Mouse (Mus musculus) stomach, embryonic 15.5 days (tissue): Measurements from ENCODE around the gene Hist1h3b. TPM values are rescaled to one million over a fixed set of nuclear protein-coding genes. Genes with fewer than 3 reads are reported as not detected.
A peak's percentile ranks its signal among the peaks of the same experiment; 100 is the strongest.
"Not testable (repeated sequence)": the region's sequence is repeated elsewhere in the genome, so short reads cannot be mapped to it uniquely, and the experiment has no call there.

Experiments used
- ATAC-seq: fragments of 200-750 bp; cut with Nextera tagmentation; 2 replicates; pipeline ENCODE4 v1.8.0; 2017; ENCODE audit warnings: low read depth, moderate number of reproducible peaks, moderate TSS enrichment; ENCODE audit not compliant: insufficient read depth, low FRiP score
- H3K27ac ChIP-seq: fragments of 300-500 bp; sonication (generic); 2 replicates; pipeline ENCODE4 v1.5.1; 2015; ENCODE audit warnings: mild to moderate bottlenecking, inconsistent platforms
- H3K27me3 ChIP-seq: fragments of 300-500 bp; sonication (generic); replicated peaks from 2 replicates; pipeline ENCODE4 v1.6.1; 2015; ENCODE audit warnings: inconsistent platforms
- H3K36me3 ChIP-seq: fragments of 300-500 bp; sonication (generic); 2 replicates; pipeline ENCODE4 v1.6.1; 2015; ENCODE audit warnings: inconsistent platforms
- H3K4me1 ChIP-seq: fragments of 300-500 bp; sonication (generic); 2 replicates; pipeline ENCODE4 v1.6.1; 2015; ENCODE audit warnings: inconsistent platforms
- H3K4me2 ChIP-seq: fragments of 300-500 bp; sonication (generic); 2 replicates; pipeline ENCODE4 v1.6.1; 2015; ENCODE audit warnings: mild to moderate bottlenecking, inconsistent platforms
- H3K4me3 ChIP-seq: fragments of 300-500 bp; sonication (generic); replicated peaks from 2 replicates; pipeline ENCODE4 v1.5.1; 2015; ENCODE audit warnings: inconsistent platforms
- H3K9ac ChIP-seq: fragments of 300-500 bp; sonication (generic); 2 replicates; pipeline ENCODE4 v1.6.1; 2015; ENCODE audit warnings: inconsistent platforms
- H3K9me3 ChIP-seq: fragments of 300-500 bp; sonication (generic); 2 replicates; pipeline ENCODE4 v1.6.1; 2016; ENCODE audit warnings: inconsistent platforms
- WGBS: fragments of 180-500 bp; shearing (Covaris S2); methylation state at CpG from one replicate; pipeline ENCODE4 v1.1.7; 2015; 5-methylcytosine and 5-hydroxymethylcytosine counted together
- polyA plus RNA-seq: library from polyadenylated mRNA; unstranded; fragments of >200 nt; fragmentation: Nextera tagmentation; extraction: Ambion mirVana; gene quantifications from 2 replicates; pipeline ENCODE4 v1.2.1, GENCODE M21; 2015

Gene Hist1h3b
- polyA plus RNA-seq, 1 experiment from 2014 or later = 10.6 TPM

- Histone ChIP-seq H3K9ac (no peak overlapping the region), H3K4me1 (peaks cover 7% of the 10 kb centered on the region; the same call in 1 of the 2 replicates), H3K27me3 (no peaks in the 10 kb centered on the region), H3K36me3 (no peaks in the 10 kb centered on the region), H3K4me3 (no peak overlapping the region), H3K27ac (peak overlapping the region; percentile 74), H3K9me3 (no peaks in the 10 kb centered on the region), H3K4me2 (no peak overlapping the region)
- no peak for ATAC-seq
- WGBS = 83% methylated on average over 5 of the region's 5 CpGs
Measured at GRCm38 (mm10) chr13:23749563-23750121, 2.4 kb upstream of the Hist1h3b start.

- Histone ChIP-seq H3K4me3 (peak within 1 kb of the TSS; percentile 43), H3K27ac (peak within 1 kb of the TSS; percentile 96), H3K9ac (peak within 1 kb of the TSS; percentile 44; the same call in 1 of the 2 replicates), H3K4me2 (peak within 1 kb of the TSS; percentile 58)
- H3K9me3 ChIP-seq, H3K27me3 ChIP-seq, H3K4me1 ChIP-seq, H3K36me3 ChIP-seq: not testable (repeated sequence)
- under 1% methylated on average over 33 of the region's 47 CpGs for WGBS
- peak; percentile 41 for ATAC-seq
Measured at GRCm38 (mm10) chr13:23750839-23751477, 1.1 kb upstream of the Hist1h3b start, which contains the start of gene Hist1h2ab. Gene Hist1h2ab (plus strand): TSS chr13:23751126.

GRCm38 (mm10) chr13:23751478-23751956, 550 bp upstream of the Hist1h3b start:
- Histone ChIP-seq H3K9ac (peak overlapping the region; percentile 41; the same call in 1 of the 2 replicates), H3K4me1 (peaks cover 7% of the 10 kb centered on the region; the same call in 1 of the 2 replicates), H3K4me2 (peak overlapping the region; percentile 58), H3K4me3 (peak overlapping the region; percentile 43), H3K27me3 (no peaks in the 10 kb centered on the region), H3K9me3 (no peaks in the 10 kb centered on the region), H3K27ac (peak overlapping the region; percentile 96), H3K36me3 (no peaks in the 10 kb centered on the region)
- 1% methylated on average over 11 of the region's 11 CpGs for WGBS
- ATAC-seq = no peak

- peaks cover 8% of the 10 kb centered on the region; the same call in 1 of the 2 replicates for H3K4me1 ChIP-seq
- H3K36me3 ChIP-seq = no peaks in the 10 kb centered on the region
- H3K9ac ChIP-seq = no peak overlapping the region; the same call in 1 of the 2 replicates
- H3K27me3 ChIP-seq = no peaks in the 10 kb centered on the region
- peak overlapping the region; percentile 41 for H3K4me2 ChIP-seq
- H3K4me3 ChIP-seq = peak overlapping the region; percentile 32
- no peaks in the 10 kb centered on the region for H3K9me3 ChIP-seq
- no peak for ATAC-seq
- H3K27ac ChIP-seq = peak overlapping the region; percentile 60
- 3% methylated on average over 6 of the region's 6 CpGs for WGBS
Measured at GRCm38 (mm10) chr13:23752742-23753172, 690 bp downstream of the Hist1h3b start.

GRCm38 (mm10) chr13:23753314-23754078, 1.4 kb downstream of the Hist1h3b start:
- H3K9ac ChIP-seq = no peak overlapping the region

GRCm38 (mm10) chr13:23755000-23755399, 2.9 kb downstream of the Hist1h3b start:
- ATAC-seq = no peak
- H3K27ac ChIP-seq = no peak overlapping the region
- H3K36me3 ChIP-seq = no peaks in the 10 kb centered on the region
- H3K4me2 ChIP-seq = no peak overlapping the region
- no peaks in the 10 kb centered on the region for H3K27me3 ChIP-seq
- H3K4me3 ChIP-seq = no peak overlapping the region
- H3K9ac ChIP-seq = no peak overlapping the region
- H3K4me1 ChIP-seq = peaks cover 5% of the 10 kb centered on the region; the same call in 1 of the 2 replicates
- no peaks in the 10 kb centered on the region for H3K9me3 ChIP-seq

More at GRCm38 (mm10) chr13:23753314-23754078, 1.4 kb downstream of the Hist1h3b start:
- H3K27me3 ChIP-seq = no peaks in the 10 kb centered on the region
- peaks cover 4% of the 10 kb centered on the region; the same call in 1 of the 2 replicates for H3K4me1 ChIP-seq
- H3K9me3 ChIP-seq = no peaks in the 10 kb centered on the region
- WGBS = 42% methylated on average over 4 of the region's 4 CpGs
- no peaks in the 10 kb centered on the region for H3K36me3 ChIP-seq
- peak overlapping the region; percentile 54; the same call in 1 of the 2 replicates for H3K27ac ChIP-seq
- ATAC-seq = no peak
- H3K4me3 ChIP-seq = no peak overlapping the region
- H3K4me2 ChIP-seq = 0 out of 2 replicates have a peak overlapping the region, but pooled peaks have one; percentile 21

GRCm38 (mm10) chr13:23756790-23757189, 4.7 kb downstream of the Hist1h3b start, which contains the start of gene Hist1h4b:
Gene Hist1h4b (plus strand): TSS chr13:23757013.
- peak within 1 kb of the TSS; percentile 88 for H3K27ac ChIP-seq
- no peaks in the 10 kb centered on the region for H3K36me3 ChIP-seq
- H3K4me1 ChIP-seq = peaks cover 9% of the 10 kb centered on the region; the same call in 1 of the 2 replicates
- peak within 1 kb of the TSS; percentile 42 for H3K4me3 ChIP-seq
- H3K9ac ChIP-seq = 0 out of 2 replicates have a peak within 1 kb of the TSS, but pooled peaks have one; percentile 29
- WGBS = 0% methylated on average over 17 of the region's 22 CpGs
- no peaks in the 10 kb centered on the region for H3K27me3 ChIP-seq
- H3K9me3 ChIP-seq = no peaks in the 10 kb centered on the region
- H3K4me2 ChIP-seq = peak within 1 kb of the TSS; percentile 62
- ATAC-seq = peak; percentile 81

GRCm38 (mm10) chr13:23757211-23757773, 5.2 kb downstream of the Hist1h3b start:
- 1% methylated on average over 22 of the region's 23 CpGs for WGBS
- peak overlapping the region; percentile 42 for H3K4me3 ChIP-seq
- ATAC-seq = no peak
- 0 out of 2 replicates have a peak overlapping the region, but pooled peaks have one; percentile 29 for H3K9ac ChIP-seq
- H3K4me1 ChIP-seq = peaks cover 9% of the 10 kb centered on the region; the same call in 1 of the 2 replicates
- H3K9me3 ChIP-seq = no peaks in the 10 kb centered on the region
- peak overlapping the region; percentile 62 for H3K4me2 ChIP-seq
- H3K27me3 ChIP-seq = no peaks in the 10 kb centered on the region
- no peaks in the 10 kb centered on the region for H3K36me3 ChIP-seq
- peak overlapping the region; percentile 88 for H3K27ac ChIP-seq

GRCm38 (mm10) chr13:23757921-23758320, 5.9 kb downstream of the Hist1h3b start:
- no peak overlapping the region for H3K4me3 ChIP-seq
- no peaks in the 10 kb centered on the region for H3K36me3 ChIP-seq
- H3K27ac ChIP-seq = peak overlapping the region; percentile 31; the same call in 1 of the 2 replicates
- H3K4me1 ChIP-seq = peaks cover 9% of the 10 kb centered on the region; the same call in 1 of the 2 replicates
- H3K9ac ChIP-seq = no peak overlapping the region
- ATAC-seq = no peak
- WGBS = 43% methylated on average over 3 of the region's 3 CpGs
- H3K27me3 ChIP-seq = no peaks in the 10 kb centered on the region
- H3K9me3 ChIP-seq = no peaks in the 10 kb centered on the region
- peak overlapping the region; percentile 62; the same call in 1 of the 2 replicates for H3K4me2 ChIP-seq

- Histone ChIP-seq H3K27me3 (no peaks in the 10 kb centered on the region), H3K4me3 (no peak overlapping the region), H3K36me3 (no peaks in the 10 kb centered on the region), H3K4me1 (peaks cover 16% of the 10 kb centered on the region), H3K4me2 (no peak overlapping the region), H3K27ac (peak overlapping the region; percentile 92; the same call in 1 of the 2 replicates), H3K9me3 (no peaks in the 10 kb centered on the region), H3K9ac (no peak overlapping the region)
- no peak for ATAC-seq
- WGBS = 70% methylated on average over 3 of the region's 3 CpGs
Measured at GRCm38 (mm10) chr13:23759251-23759771, 7.2 kb downstream of the Hist1h3b start.

GRCm38 (mm10) chr13:23759916-23760239, 7.8 kb downstream of the Hist1h3b start:
- no peaks in the 10 kb centered on the region for H3K9me3 ChIP-seq
- ATAC-seq = no peak
- H3K9ac ChIP-seq = peak overlapping the region; percentile 9; the same call in 1 of the 2 replicates
- no peaks in the 10 kb centered on the region for H3K27me3 ChIP-seq
- peak overlapping the region; percentile 89 for H3K4me2 ChIP-seq
- H3K4me3 ChIP-seq = peak overlapping the region; percentile 44; the same call in 1 of the 2 replicates
- WGBS = 65% methylated on average over 1 of the region's 1 CpGs
- H3K27ac ChIP-seq = peak overlapping the region; percentile 92
- H3K4me1 ChIP-seq = peaks cover 18% of the 10 kb centered on the region
- no peaks in the 10 kb centered on the region for H3K36me3 ChIP-seq
